Mouse (Mus musculus) midbrain, embryonic 10.5 days (tissue): ENCODE results near the gene Wars2. TPM values are rescaled to one million over a fixed set of nuclear protein-coding genes. Genes with fewer than 3 reads are reported as not detected.

Experiments
- DNase-seq: peaks from one replicate; pipeline ENCODE4 v3.0.0-alpha.2; 2017; ENCODE audit warnings: low spot score
- H3K27ac ChIP-seq: fragments of 300-500 bp; sonication (generic); replicated peaks from 2 replicates; pipeline ENCODE4 v1.5.1; 2016; ENCODE audit warnings: mild to moderate bottlenecking
- H3K27me3 ChIP-seq: fragments of 300-500 bp; sonication (generic); 2 replicates; pipeline ENCODE4 v1.6.1; 2016; ENCODE audit warnings: low read depth, mild to moderate bottlenecking; ENCODE audit not compliant: poor library complexity, severe bottlenecking
- H3K36me3 ChIP-seq: fragments of 300-500 bp; sonication (generic); 2 replicates; pipeline ENCODE4 v1.6.1; 2016; ENCODE audit warnings: mild to moderate bottlenecking, moderate library complexity
- H3K4me1 ChIP-seq: fragments of 300-500 bp; sonication (generic); 2 replicates; pipeline ENCODE4 v1.6.1; 2016
- H3K4me3 ChIP-seq: fragments of 300-500 bp; sonication (generic); 2 replicates; pipeline ENCODE4 v1.5.1; 2016; ENCODE audit warnings: mild to moderate bottlenecking, moderate library complexity
- H3K9me3 ChIP-seq: fragments of 300-500 bp; sonication (generic); replicated peaks from 2 replicates; pipeline ENCODE4 v1.6.1; 2016; ENCODE audit warnings: mild to moderate bottlenecking
- WGBS: fragments of 180-500 bp; shearing (Covaris S2); methylation state at CpG from one replicate; pipeline ENCODE4 v1.1.7; 2016; 5-methylcytosine and 5-hydroxymethylcytosine counted together
- polyA plus RNA-seq: library from polyadenylated mRNA; unstranded; fragments of >200 nt; fragmentation: Nextera tagmentation; extraction: Ambion mirVana; gene quantifications from 2 replicates; pipeline ENCODE4 v1.2.1, GENCODE M21; 2016

Wars2 gene
- polyA plus RNA-seq, 1 experiment from 2014 or later = 8.7 TPM

- no peaks in the 10 kb centered on the region; the same call in 1 of the 2 replicates for H3K36me3 ChIP-seq
- no peak for DNase-seq
- H3K4me1 ChIP-seq = no peaks in the 10 kb centered on the region
- H3K27ac ChIP-seq = no peak overlapping the region
- 82% methylated on average over 1 of the region's 1 CpGs for WGBS
- 0 out of 2 replicates have a peak, but pooled peaks cover 3% of the 10 kb centered on the region for H3K9me3 ChIP-seq
- no peak overlapping the region for H3K4me3 ChIP-seq
- no peaks in the 10 kb centered on the region for H3K27me3 ChIP-seq
Observed at GRCm38 (mm10) chr3:99156987-99157386, 16.1 kb downstream of the Wars2 start.

GRCm38 (mm10) chr3:99157451-99158015 lies 16.7 kb downstream of the Wars2 start:
- no peak for DNase-seq
- WGBS = 82% methylated on average over 4 of the region's 4 CpGs
- Histone ChIP-seq H3K4me3 (no peak overlapping the region), H3K36me3 (no peaks in the 10 kb centered on the region; the same call in 1 of the 2 replicates), H3K4me1 (no peaks in the 10 kb centered on the region), H3K27ac (no peak overlapping the region), H3K9me3 (0 out of 2 replicates have a peak, but pooled peaks cover 3% of the 10 kb centered on the region), H3K27me3 (no peaks in the 10 kb centered on the region)

DNA sequence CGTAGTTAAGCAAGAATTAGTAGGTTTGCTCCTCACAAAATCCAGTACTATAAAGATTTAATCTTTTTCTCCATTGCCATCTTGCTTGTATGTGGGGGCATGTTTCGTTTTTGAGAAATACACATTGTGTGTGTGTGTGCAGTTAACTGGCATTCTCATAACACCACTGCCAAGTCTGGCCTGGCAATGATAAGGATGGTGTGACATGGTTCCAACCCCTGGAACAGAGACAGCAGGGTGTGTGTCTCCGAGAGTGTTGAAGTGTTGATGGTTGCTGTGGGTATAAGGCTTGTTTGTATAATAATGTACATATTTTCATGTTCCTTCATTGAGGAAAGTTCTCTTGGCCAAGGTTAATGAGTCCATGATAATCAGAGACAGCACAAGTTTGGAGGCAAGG lies 19.1 kb downstream of the Wars2 start:
- 93% methylated on average over 3 of the region's 3 CpGs for WGBS
- H3K27ac ChIP-seq = no peak overlapping the region
- DNase-seq = no peak

GRCm38 (mm10) chr3:99162191-99162590 lies 21.3 kb downstream of the Wars2 start:
- no peak for DNase-seq
- Histone ChIP-seq H3K4me1 (no peaks in the 10 kb centered on the region), H3K4me3 (no peak overlapping the region), H3K27ac (no peak overlapping the region), H3K36me3 (no peaks in the 10 kb centered on the region), H3K9me3 (0 out of 2 replicates have a peak, but pooled peaks cover 3% of the 10 kb centered on the region), H3K27me3 (no peaks in the 10 kb centered on the region)
- 83% methylated on average over 2 of the region's 2 CpGs for WGBS

More for the DNA sequence above, 19.1 kb downstream of the Wars2 start:
- 0 out of 2 replicates have a peak, but pooled peaks cover 3% of the 10 kb centered on the region for H3K9me3 ChIP-seq
- H3K4me3 ChIP-seq = no peak overlapping the region
- H3K27me3 ChIP-seq = no peaks in the 10 kb centered on the region
- H3K36me3 ChIP-seq = no peaks in the 10 kb centered on the region; the same call in 1 of the 2 replicates
- H3K4me1 ChIP-seq = no peaks in the 10 kb centered on the region

GRCm38 (mm10) chr3:99167734-99168133 lies 26.9 kb downstream of the Wars2 start:
- no peaks in the 10 kb centered on the region for H3K4me1 ChIP-seq
- H3K27me3 ChIP-seq = no peaks in the 10 kb centered on the region
- H3K36me3 ChIP-seq = no peaks in the 10 kb centered on the region
- no peak overlapping the region for H3K4me3 ChIP-seq
- H3K9me3 ChIP-seq = no peaks in the 10 kb centered on the region
- 67% methylated on average over 4 of the region's 4 CpGs for WGBS
- no peak overlapping the region for H3K27ac ChIP-seq
- DNase-seq = no peak

DNA sequence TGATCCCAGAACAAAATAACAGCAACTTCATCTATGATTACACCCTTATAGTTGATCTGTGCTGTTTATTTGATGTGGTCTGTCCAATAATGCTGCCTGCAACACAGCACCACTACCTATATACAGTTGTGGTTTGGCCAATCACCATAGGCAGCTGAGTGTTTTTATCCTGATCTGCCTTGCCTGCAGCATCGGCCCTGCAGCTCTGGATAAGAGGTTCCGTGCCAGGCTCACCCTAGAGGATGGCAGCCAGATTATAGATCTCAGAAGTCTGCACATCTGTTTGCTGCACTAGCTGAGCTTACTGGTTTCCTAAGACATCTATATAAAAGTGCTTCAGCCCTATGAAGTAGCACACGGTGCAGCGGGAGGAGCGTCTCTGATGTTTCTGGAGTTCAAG lies 32.3 kb downstream of the Wars2 start:
- no peaks in the 10 kb centered on the region for H3K27me3 ChIP-seq
- H3K4me3 ChIP-seq = no peak overlapping the region
- H3K36me3 ChIP-seq = no peaks in the 10 kb centered on the region
- WGBS = 93% methylated on average over 5 of the region's 5 CpGs
- H3K9me3 ChIP-seq = no peaks in the 10 kb centered on the region
- H3K4me1 ChIP-seq = no peaks in the 10 kb centered on the region
- no peak overlapping the region for H3K27ac ChIP-seq
- no peak for DNase-seq

DNA sequence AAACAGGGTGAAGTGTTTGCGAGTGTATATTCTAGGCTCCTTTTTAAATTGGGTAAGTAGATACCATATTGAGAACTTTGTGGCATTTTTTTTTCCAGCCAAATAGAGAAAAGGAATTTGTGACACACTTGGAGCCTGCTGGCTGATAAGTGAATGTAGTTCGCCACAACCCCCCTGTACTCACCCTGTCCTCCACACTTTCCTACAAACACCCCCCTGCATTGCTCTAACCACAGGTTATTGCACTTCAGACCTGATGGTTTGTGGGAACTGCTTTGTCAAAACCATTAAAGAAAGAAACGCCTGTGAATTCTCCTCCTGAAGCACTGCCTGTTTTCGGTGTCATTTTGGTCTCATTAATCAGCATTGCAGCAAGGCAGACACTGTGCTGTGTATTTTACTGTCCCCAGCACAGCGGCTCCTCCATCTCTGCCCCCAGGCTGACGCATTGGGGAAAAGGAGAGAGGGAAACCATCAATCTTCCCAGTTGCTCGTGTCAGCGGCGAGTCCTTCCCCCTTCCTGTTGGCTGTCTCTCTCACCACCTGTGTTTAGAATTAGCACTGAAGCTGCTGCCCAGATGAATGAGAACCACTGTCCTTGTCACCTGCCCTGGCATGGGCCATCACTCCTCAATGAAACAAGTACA lies 33.9 kb downstream of the Wars2 start:
- no peak overlapping the region for H3K27ac ChIP-seq
- WGBS = 82% methylated on average over 9 of the region's 9 CpGs
- H3K4me1 ChIP-seq = no peaks in the 10 kb centered on the region
- no peak for DNase-seq
- no peaks in the 10 kb centered on the region for H3K9me3 ChIP-seq
- H3K36me3 ChIP-seq = no peaks in the 10 kb centered on the region
- no peak overlapping the region for H3K4me3 ChIP-seq
- no peaks in the 10 kb centered on the region for H3K27me3 ChIP-seq

DNA sequence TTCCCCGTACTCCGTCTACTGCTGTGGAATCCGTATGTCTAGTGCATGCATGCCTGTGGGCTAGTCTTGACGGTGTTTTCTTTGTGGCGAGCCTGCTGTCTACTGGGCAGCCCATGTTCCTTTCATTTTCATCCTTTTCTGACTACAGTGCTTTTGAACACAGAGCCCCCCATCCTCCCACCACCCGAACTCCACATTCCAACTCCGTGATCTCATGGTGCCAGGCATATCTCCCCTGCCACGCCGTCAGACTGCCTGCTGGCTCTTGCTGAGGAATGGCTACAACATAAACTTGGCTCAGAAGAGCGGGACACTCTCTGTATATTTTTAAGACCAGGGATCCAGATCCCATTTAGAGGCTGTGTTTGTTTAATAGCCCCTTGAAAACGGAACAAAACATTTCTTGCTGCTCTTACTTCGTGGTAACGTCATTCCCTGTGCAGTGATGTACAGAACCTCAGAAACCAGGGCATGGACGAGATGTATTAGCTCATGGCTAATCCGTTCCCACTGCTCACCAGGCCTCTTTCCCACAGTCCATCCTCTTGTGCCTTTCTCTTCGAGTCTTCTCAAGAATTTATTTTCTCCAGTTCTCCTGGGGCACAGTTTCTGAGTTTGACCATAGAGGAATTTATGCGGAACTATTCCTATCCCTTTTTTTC lies 42.6 kb downstream of the Wars2 start:
- H3K9me3 ChIP-seq = no peaks in the 10 kb centered on the region
- H3K36me3 ChIP-seq = no peaks in the 10 kb centered on the region
- no peak for DNase-seq
- no peaks in the 10 kb centered on the region for H3K27me3 ChIP-seq
- no peak overlapping the region for H3K4me3 ChIP-seq
- H3K27ac ChIP-seq = no peak overlapping the region
- H3K4me1 ChIP-seq = no peaks in the 10 kb centered on the region
- WGBS = 85% methylated on average over 17 of the region's 17 CpGs

- Histone ChIP-seq H3K27me3 (no peaks in the 10 kb centered on the region), H3K9me3 (no peaks in the 10 kb centered on the region), H3K4me3 (no peak overlapping the region), H3K27ac (no peak overlapping the region), H3K36me3 (0 out of 2 replicates have a peak, but pooled peaks cover 2% of the 10 kb centered on the region), H3K4me1 (no peaks in the 10 kb centered on the region)
- no peak for DNase-seq
- WGBS = 88% methylated on average over 1 of the region's 1 CpGs
Observed at GRCm38 (mm10) chr3:99184373-99184772, 43.5 kb downstream of the Wars2 start.

GRCm38 (mm10) chr3:99188097-99188496 lies 47.2 kb downstream of the Wars2 start:
- H3K4me1 ChIP-seq = no peaks in the 10 kb centered on the region
- no peak for DNase-seq
- no peaks in the 10 kb centered on the region for H3K27me3 ChIP-seq
- H3K36me3 ChIP-seq = 0 out of 2 replicates have a peak, but pooled peaks cover 2% of the 10 kb centered on the region
- 84% methylated on average over 1 of the region's 1 CpGs for WGBS
- H3K4me3 ChIP-seq = no peak overlapping the region
- no peak overlapping the region for H3K27ac ChIP-seq
- H3K9me3 ChIP-seq = no peaks in the 10 kb centered on the region

DNA sequence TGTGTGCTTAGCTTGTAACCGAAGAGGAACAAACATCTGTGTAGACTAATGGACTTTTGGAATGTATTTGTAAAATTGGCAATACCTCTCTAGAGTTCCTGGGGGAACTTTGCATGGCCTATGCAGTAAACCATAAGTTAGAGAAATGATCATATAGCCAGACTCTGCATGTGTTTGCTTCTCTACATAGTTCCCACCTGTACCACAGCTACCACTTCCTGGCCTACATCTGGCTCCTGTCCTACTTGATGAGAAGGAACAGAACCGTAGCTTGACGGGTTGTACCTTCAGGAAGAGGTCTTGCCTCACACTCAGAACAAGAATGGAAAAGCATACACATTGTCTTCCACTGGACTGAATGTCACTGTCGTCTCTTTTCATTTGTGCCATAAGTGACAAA lies 52.7 kb downstream of the Wars2 start:
- WGBS = 82% methylated on average over 4 of the region's 4 CpGs
- H3K4me1 ChIP-seq = no peaks in the 10 kb centered on the region
- H3K27ac ChIP-seq = no peak overlapping the region
- no peaks in the 10 kb centered on the region for H3K27me3 ChIP-seq
- DNase-seq = no peak
- H3K9me3 ChIP-seq = no peaks in the 10 kb centered on the region
- no peak overlapping the region for H3K4me3 ChIP-seq
- 0 out of 2 replicates have a peak, but pooled peaks cover 2% of the 10 kb centered on the region for H3K36me3 ChIP-seq

DNA sequence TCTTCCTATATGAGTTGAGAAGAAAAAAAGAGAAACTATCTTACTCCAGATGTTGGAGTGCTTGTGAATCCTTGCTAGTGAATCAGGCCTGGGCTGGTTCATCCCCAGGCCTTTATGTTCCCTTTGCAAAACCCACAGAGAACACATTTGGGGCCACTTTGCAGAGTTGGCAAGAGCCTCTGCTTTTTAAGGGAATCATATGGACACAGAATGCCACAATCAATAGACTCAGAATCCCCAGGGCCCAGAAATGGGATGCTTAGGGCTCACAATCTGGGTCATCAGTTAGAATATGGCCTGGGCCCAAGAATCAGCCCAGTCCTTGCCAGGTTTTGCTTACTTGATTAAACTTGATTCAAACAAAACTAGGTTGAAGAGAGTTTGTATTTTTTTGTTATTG lies 62.5 kb downstream of the Wars2 start:
- Histone ChIP-seq H3K27me3 (no peaks in the 10 kb centered on the region), H3K4me3 (no peak overlapping the region), H3K27ac (no peak overlapping the region), H3K36me3 (peaks cover 7% of the 10 kb centered on the region; the same call in 1 of the 2 replicates), H3K4me1 (no peaks in the 10 kb centered on the region), H3K9me3 (no peaks in the 10 kb centered on the region)
- no peak for DNase-seq

DNA sequence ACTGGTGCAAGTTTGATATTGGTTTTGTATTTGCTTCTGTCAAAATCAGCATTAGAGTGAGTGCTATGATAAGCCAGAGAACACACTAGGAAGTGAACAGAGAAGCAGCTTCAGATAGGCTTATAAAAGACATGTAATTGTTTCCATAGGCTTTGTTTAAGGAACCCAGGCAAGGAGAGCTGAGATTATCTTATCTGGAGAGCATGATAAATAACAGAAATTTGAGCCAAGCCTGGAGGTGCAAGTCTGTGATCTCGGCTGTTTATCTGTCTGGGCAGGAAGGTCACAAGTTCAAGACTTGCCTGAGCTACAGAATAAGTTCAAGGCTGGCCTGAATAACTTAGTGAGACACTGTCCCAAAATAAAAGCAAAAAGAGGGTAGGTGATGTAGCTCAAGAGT lies 67.5 kb downstream of the Wars2 start:
- H3K27me3 ChIP-seq = no peaks in the 10 kb centered on the region
- no peak overlapping the region for H3K4me3 ChIP-seq
- 83% methylated on average over 1 of the region's 1 CpGs for WGBS
- H3K36me3 ChIP-seq = no peaks in the 10 kb centered on the region
- H3K9me3 ChIP-seq = no peaks in the 10 kb centered on the region
- H3K27ac ChIP-seq = no peak overlapping the region
- DNase-seq = no peak
- H3K4me1 ChIP-seq = 0 out of 2 replicates have a peak, but pooled peaks cover 4% of the 10 kb centered on the region
